Mouse (Mus musculus) forebrain, embryonic 10.5 days (tissue): Measurements from ENCODE around the gene Sla2. TPM values are rescaled to one million over a fixed set of nuclear protein-coding genes. Genes with fewer than 3 reads are reported as not detected.

Experiments
- DNase-seq: peaks from one replicate; pipeline ENCODE4 v3.0.0-alpha.2; 2017; ENCODE audit warnings: low spot score; ENCODE audit errors: extremely low spot score
- H3K27ac ChIP-seq: fragments of 300-500 bp; sonication (generic); 2 replicates; pipeline ENCODE4 v1.5.1; 2016; ENCODE audit warnings: mild to moderate bottlenecking
- H3K27me3 ChIP-seq: fragments of 300-500 bp; sonication (generic); 2 replicates; pipeline ENCODE4 v1.6.1; 2016; ENCODE audit warnings: mild to moderate bottlenecking; ENCODE audit not compliant: poor library complexity, severe bottlenecking
- H3K36me3 ChIP-seq: fragments of 300-500 bp; sonication (generic); replicated peaks from 2 replicates; pipeline ENCODE4 v1.6.1; 2016; ENCODE audit warnings: mild to moderate bottlenecking, moderate library complexity
- H3K4me1 ChIP-seq: fragments of 300-500 bp; sonication (generic); 2 replicates; pipeline ENCODE4 v1.6.1; 2016
- H3K4me3 ChIP-seq: fragments of 300-500 bp; sonication (generic); 2 replicates; pipeline ENCODE4 v1.5.1; 2016; ENCODE audit warnings: mild to moderate bottlenecking, moderate library complexity
- H3K9me3 ChIP-seq: fragments of 300-500 bp; sonication (generic); 2 replicates; pipeline ENCODE4 v1.6.1; 2016; ENCODE audit warnings: mild to moderate bottlenecking, moderate library complexity
- WGBS: fragments of 180-500 bp; shearing (Covaris S2); methylation state at CpG from one replicate; pipeline ENCODE4 v1.1.7; 2016; 5-methylcytosine and 5-hydroxymethylcytosine counted together
- polyA plus RNA-seq: library from polyadenylated mRNA; unstranded; fragments of >200 nt; fragmentation: Nextera tagmentation; extraction: Ambion mirVana; gene quantifications from 2 replicates; pipeline ENCODE4 v1.2.1, GENCODE M21; 2016

Sla2 gene
- polyA plus RNA-seq, 1 experiment from 2014 or later = 0.94 TPM

DNA sequence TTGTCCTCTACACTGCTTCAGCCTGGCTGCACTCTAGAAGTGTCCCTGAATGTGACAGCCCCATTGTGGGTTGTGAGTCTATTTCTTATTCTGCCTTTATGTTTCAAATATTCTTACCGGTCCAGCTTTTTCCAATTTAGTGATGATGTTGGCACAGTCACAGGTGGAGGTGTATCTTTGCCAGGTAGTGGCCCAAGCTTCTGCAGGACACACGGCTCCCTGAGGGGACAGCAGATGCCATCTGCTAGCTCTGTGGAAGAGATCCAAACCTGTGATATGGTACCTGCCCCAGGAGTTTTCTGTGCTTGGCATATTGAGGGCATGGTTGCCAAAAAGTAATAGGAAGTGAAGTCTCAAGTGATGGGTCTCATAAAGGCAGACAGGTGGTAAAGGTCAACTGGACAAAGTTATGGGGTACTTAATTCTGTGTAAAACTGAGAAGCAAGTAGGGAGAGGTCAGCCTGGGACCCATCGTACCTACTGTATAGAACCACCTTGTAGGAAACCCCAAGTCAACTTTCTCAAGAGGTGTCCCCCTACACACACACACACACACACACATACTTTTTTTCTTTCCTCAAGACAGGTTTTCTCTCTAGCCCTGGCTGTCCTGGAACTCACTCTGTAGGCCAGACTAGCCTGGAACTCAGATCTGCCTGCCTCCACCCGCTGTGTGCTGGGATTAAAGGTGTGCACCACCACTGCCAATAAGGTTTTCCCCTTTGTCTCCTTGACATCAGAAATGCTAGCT is 12.1 kb downstream of the Sla2 start:
- no peaks in the 10 kb centered on the region for H3K9me3 ChIP-seq
- no peaks in the 10 kb centered on the region for H3K27me3 ChIP-seq
- no peak for DNase-seq
- H3K4me1 ChIP-seq = no peaks in the 10 kb centered on the region
- H3K36me3 ChIP-seq = peaks cover 57% of the 10 kb centered on the region
- H3K27ac ChIP-seq = no peak overlapping the region
- no peak overlapping the region for H3K4me3 ChIP-seq
- WGBS = 93% methylated on average over 4 of the region's 4 CpGs

DNA sequence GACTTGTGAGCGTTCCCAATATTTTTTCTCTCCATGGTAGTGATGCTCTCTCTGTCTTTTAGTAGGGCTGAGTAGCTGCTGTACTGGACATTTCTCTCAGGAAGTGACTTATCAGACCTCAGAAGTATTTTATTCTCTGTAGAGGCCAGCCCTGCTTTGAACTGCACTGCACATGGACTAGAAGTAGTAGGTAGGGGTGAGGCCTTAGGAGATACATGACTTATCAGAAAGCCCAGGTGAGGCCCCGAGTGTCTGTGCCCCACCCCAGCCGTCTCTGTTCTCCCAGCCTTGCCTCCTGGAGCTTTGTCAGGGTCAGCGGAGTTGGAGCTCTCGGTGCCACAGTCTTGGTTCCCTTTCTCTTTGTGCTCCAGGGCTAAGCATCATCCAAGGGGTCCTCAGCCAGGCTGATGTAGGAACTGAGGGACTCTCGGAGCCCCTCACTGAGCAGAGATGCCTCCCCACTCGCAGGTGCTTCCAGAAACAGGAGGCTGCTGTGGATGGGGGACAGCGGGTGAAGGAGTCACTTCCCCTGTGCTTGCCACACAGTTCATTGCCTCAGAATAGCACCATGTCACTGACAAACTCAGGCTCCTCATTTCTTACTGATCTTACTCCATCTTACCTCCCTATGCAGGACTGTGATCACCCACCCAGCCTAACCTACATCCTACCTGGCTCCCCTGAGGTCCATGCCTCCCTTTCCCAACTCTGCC is 12.8 kb downstream of the Sla2 start:
- DNase-seq = no peak
- H3K27ac ChIP-seq = no peak overlapping the region
- H3K27me3 ChIP-seq = no peaks in the 10 kb centered on the region
- H3K36me3 ChIP-seq = peaks cover 64% of the 10 kb centered on the region
- WGBS = 90% methylated on average over 8 of the region's 8 CpGs
- no peaks in the 10 kb centered on the region for H3K9me3 ChIP-seq
- no peak overlapping the region for H3K4me3 ChIP-seq
- H3K4me1 ChIP-seq = no peaks in the 10 kb centered on the region

GRCm38 (mm10) chr2:156873629-156874028 is 13.4 kb downstream of the Sla2 start:
- Histone ChIP-seq H3K4me3 (no peak overlapping the region), H3K36me3 (peaks cover 70% of the 10 kb centered on the region), H3K27ac (no peak overlapping the region), H3K27me3 (no peaks in the 10 kb centered on the region), H3K9me3 (no peaks in the 10 kb centered on the region), H3K4me1 (no peaks in the 10 kb centered on the region)
- WGBS = 42% methylated on average over 5 of the region's 5 CpGs
- peak; percentile 64 for DNase-seq

GRCm38 (mm10) chr2:156870519-156870918 is 16.5 kb downstream of the Sla2 start:
- H3K27ac ChIP-seq = no peak overlapping the region
- no peaks in the 10 kb centered on the region for H3K4me1 ChIP-seq
- H3K36me3 ChIP-seq = peaks cover 100% of the 10 kb centered on the region
- H3K9me3 ChIP-seq = no peaks in the 10 kb centered on the region
- no peaks in the 10 kb centered on the region for H3K27me3 ChIP-seq
- no peak for DNase-seq
- WGBS = 85% methylated on average over 6 of the region's 6 CpGs
- H3K4me3 ChIP-seq = no peak overlapping the region

DNA sequence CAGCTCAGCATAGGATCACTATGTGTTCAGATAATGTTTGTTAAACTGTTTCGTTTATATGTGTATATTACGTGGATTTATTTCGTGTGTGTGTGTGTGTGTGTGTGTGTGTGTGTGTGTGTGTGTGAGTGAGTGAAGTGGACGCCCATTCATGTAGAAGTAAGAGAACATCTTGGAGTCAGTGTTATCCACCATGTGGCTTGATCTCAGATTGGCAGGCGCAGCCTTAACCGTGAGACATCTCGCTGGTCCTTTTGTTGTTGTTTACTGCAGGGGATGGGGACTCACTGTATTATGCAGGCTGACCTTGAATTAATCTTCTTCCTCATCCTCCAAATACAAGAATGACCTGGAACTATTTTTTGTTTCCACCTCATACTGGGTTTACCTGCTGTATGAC is 17.4 kb downstream of the Sla2 start:
- no peak overlapping the region for H3K27ac ChIP-seq
- H3K4me1 ChIP-seq = peaks cover under 1% of the 10 kb centered on the region
- H3K4me3 ChIP-seq = no peak overlapping the region
- WGBS = 92% methylated on average over 7 of the region's 7 CpGs
- peaks cover 98% of the 10 kb centered on the region for H3K36me3 ChIP-seq
- no peak for DNase-seq
- H3K9me3 ChIP-seq = no peaks in the 10 kb centered on the region
- no peaks in the 10 kb centered on the region for H3K27me3 ChIP-seq

GRCm38 (mm10) chr2:156868994-156869393 is 18.0 kb downstream of the Sla2 start:
- no peak for DNase-seq
- H3K27ac ChIP-seq = no peak overlapping the region
- WGBS = 92% methylated on average over 8 of the region's 8 CpGs
- no peaks in the 10 kb centered on the region for H3K9me3 ChIP-seq
- no peaks in the 10 kb centered on the region for H3K27me3 ChIP-seq
- no peak overlapping the region for H3K4me3 ChIP-seq
- H3K4me1 ChIP-seq = peaks cover 6% of the 10 kb centered on the region
- peaks cover 95% of the 10 kb centered on the region for H3K36me3 ChIP-seq

DNA sequence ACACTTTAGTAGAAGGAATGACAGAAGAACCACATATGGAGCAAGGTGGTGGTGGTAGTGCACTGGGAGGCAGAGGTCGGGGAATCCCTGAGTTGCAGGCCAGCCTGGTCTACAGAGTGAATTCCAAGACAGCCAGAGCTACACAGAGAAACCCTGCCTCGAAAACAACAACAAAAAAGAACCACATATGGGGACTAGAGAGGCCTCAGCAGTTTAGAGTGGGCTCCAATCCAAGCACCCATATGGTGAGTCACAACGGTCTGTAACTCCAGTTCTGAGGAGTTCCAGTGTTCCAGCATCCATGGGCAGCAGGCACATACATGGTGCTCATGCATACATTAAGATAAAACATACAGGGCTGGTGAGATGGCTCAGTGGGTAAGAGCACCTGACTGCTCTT is 22.5 kb downstream of the Sla2 start:
- no peak overlapping the region for H3K27ac ChIP-seq
- peaks cover 62% of the 10 kb centered on the region for H3K36me3 ChIP-seq
- 83% methylated on average over 3 of the region's 3 CpGs for WGBS
- no peaks in the 10 kb centered on the region for H3K27me3 ChIP-seq
- peak overlapping the region; percentile 97 for H3K4me3 ChIP-seq
- no peaks in the 10 kb centered on the region for H3K9me3 ChIP-seq
- no peak for DNase-seq
- peaks cover 27% of the 10 kb centered on the region for H3K4me1 ChIP-seq

DNA sequence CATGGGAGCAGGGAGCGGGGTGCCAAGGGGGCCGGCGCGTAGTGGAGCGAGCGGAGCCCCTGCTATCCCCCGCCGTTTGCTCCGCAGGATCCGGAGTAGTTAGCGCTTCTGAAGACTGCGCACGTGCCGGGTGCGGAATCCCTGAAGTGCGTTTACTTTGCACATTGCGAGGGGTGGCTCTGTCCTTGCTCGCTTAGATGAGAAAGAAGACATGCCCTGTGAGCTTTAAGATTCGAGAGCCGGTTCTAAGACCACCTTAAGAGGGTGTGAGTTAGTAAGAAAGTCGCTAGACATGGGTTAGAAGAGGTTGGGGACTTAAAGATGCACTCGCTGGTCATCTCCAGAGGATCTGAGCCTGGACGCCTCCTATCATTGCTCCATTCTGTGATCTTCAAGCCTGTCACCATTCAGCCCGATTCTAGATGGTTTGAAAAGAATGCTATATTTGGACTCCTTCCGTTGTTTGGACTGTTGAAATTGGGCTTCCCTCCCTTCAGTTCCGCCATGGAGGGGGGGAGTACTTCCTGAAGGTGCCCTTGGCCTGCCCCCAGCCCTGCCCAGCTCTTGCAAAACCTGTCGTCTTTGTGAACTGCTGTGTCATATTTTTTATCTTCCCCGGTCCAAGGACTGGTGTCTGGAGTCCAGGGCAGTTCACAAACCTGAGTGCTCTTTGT is 23.4 kb downstream of the Sla2 start:
- peaks cover 27% of the 10 kb centered on the region for H3K4me1 ChIP-seq
- no peak for DNase-seq
- H3K27me3 ChIP-seq = no peaks in the 10 kb centered on the region
- peaks cover 61% of the 10 kb centered on the region for H3K36me3 ChIP-seq
- H3K27ac ChIP-seq = peak overlapping the region; percentile 92
- no peaks in the 10 kb centered on the region for H3K9me3 ChIP-seq
- 5% methylated on average over 28 of the region's 28 CpGs for WGBS
- peak overlapping the region; percentile 97 for H3K4me3 ChIP-seq

DNA sequence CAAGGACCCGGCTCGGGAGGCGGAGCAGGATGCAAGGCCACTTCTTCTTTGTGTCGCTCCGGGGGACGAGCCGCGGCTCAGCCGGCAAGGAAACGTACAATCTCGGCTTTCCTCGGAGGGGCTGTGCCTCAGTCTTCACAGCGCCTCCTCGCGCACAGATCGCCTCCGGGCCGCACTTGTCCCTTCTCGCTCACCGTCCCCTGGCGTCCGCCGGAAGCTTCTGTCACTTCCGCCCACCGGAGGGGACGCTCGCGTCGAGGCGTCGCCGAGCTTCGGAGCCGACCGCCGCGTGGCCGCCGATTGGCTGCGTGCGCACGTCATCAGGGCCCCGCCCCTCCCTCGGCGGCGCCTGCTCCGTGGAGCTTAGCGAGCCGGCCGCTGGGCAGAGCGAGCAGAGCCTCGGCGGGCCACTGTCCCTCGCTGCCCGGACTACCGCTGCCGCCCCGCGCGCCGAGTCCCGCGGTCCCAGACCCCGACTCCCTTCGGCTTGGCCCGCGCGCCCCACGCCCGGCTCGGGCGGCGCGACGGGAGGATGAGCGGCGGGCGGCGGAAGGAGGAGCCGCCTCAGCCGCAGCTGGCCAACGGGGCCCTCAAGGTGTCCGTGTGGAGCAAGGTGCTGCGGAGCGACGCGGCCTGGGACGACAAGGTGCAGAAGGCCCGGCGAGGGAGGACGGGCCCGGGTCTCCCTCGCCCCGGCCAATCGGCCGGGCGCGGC is 24.1 kb downstream of the Sla2 start, which contains the start of gene Rab5if:
Gene Rab5if, plus strand, starts transcription at position 357 of the 715 bp plus-strand sequence.
- peaks cover 27% of the 10 kb centered on the region for H3K4me1 ChIP-seq
- peak within 1 kb of the TSS; percentile 92 for H3K27ac ChIP-seq
- peak; percentile 98 for DNase-seq
- no peaks in the 10 kb centered on the region for H3K27me3 ChIP-seq
- under 1% methylated on average over 98 of the region's 98 CpGs for WGBS
- H3K4me3 ChIP-seq = peak within 1 kb of the TSS; percentile 97
- peaks cover 61% of the 10 kb centered on the region for H3K36me3 ChIP-seq
- no peaks in the 10 kb centered on the region for H3K9me3 ChIP-seq

DNA sequence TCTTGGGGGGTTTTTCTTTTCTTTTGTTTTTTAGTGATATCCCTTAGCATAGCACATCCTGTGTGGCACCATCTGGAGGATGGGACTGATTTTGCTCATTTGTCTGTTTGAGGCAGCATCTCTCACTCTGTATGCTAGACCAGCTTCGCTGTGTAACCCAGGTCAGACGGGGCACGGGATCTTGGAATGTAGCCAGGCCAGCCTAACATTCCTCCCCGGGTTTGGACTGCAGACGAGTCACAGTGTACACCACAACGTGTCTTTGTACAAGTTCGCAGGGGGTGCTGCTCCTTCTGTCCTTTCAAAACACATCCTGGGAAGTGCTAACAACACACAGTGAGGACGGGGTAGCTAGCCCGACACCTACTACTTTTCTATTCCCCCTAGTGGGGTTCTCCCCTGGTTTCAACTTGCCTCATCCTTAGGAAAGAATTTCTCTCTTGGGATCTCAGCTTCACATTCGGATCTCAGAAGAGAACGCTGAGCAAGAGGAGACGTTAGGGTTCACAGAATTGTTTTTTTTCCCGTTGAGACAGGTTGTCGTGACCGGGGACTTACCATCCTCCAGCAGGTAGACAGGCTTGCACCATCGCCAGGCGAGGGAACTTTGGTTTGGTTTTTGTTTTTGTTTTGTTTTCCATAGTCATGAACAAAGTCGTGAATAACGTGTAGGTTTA is 24.8 kb downstream of the Sla2 start:
- WGBS = under 1% methylated on average over 19 of the region's 19 CpGs
- DNase-seq = peak; percentile 40
- H3K27ac ChIP-seq = peak overlapping the region; percentile 92
- no peaks in the 10 kb centered on the region for H3K9me3 ChIP-seq
- H3K4me3 ChIP-seq = peak overlapping the region; percentile 97
- H3K27me3 ChIP-seq = no peaks in the 10 kb centered on the region
- peaks cover 59% of the 10 kb centered on the region for H3K36me3 ChIP-seq
- peaks cover 27% of the 10 kb centered on the region for H3K4me1 ChIP-seq

GRCm38 (mm10) chr2:156858671-156859070 is 28.3 kb downstream of the Sla2 start:
- no peak for DNase-seq
- Histone ChIP-seq H3K4me1 (peaks cover 18% of the 10 kb centered on the region), H3K4me3 (no peak overlapping the region), H3K36me3 (peaks cover 65% of the 10 kb centered on the region), H3K27ac (no peak overlapping the region), H3K9me3 (no peaks in the 10 kb centered on the region), H3K27me3 (no peaks in the 10 kb centered on the region)
- WGBS = 94% methylated on average over 7 of the region's 7 CpGs

DNA sequence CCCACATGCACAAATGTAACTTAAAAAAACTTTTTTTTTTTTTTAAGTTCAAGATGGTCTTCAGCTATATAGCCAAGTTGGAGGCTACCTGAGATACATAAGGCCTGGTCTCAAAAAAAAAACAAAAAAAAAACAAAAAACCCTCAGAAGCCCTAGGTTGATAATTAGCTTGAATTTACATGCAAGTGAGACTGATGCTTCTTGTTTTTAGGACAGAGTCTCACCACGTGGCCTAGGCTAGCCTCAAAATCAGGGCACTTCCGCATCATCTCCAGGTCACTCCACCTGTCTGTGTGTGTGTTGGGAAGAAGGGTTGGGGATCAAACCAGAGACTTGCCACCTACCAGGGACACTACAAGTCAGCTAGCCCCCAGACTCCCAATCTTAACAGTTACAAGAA is 29.2 kb downstream of the Sla2 start, which contains the start of gene 4930518I15Rik:
Gene 4930518I15Rik, minus strand, starts transcription at position 112 of the 400 bp plus-strand sequence.
- WGBS = 90% methylated on average over 2 of the region's 2 CpGs
- Histone ChIP-seq H3K4me1 (peaks cover 15% of the 10 kb centered on the region), H3K36me3 (peaks cover 70% of the 10 kb centered on the region), H3K27ac (no peak within 1 kb of the TSS), H3K27me3 (no peaks in the 10 kb centered on the region), H3K4me3 (no peak within 1 kb of the TSS), H3K9me3 (no peaks in the 10 kb centered on the region)
- no peak for DNase-seq
